ENCODE assay signal across 8 mouse cellular contexts in the genomic region with DNA sequence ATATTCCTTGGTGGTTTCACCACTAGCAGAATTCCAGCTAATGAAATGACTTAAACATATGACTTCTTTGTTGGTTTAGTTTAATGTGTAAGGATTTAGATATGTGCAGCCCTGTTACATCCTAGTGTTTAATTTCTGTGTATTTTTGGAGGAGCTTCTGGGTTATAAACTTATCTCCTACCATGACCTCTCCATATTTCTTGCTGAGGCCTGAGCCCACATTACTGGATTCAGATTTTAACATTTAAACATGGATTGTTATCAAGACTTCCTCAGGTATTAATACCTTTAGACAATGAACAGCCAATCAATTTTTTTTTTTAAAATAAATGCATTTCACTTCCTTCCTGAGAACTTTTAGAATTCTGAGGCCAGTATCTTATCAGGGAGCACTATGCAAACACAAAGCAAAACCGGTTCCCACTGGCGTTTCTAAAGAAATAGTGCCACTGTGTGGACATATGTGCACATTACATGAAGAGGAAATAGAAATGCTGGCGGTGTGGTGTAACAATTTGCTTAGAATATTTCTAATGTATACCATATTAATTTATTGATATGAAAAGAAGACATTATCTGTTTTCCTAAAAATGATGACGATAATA.
DNase-seq lines count a peak whose midpoint lies in the region; ATAC-seq and TF ChIP-seq lines count a peak whose summit lies in the region.

No protein-coding gene starts in this region.

- intact Hi-C loops in left cerebral cortex, postnatal 14 days (cut with DNase I) = loop anchor here (2.0 to 5.0 kb wide), 2 partner anchors 113 to 719 kb away; partner anchors contain the start of gene Ppfia2

- TF ChIP-seq POLR2A in CH12.LX (IDR thresholded peaks at IDR 0.05; ENCODE audit: low read depth, low read length) = no peak

- DNase-seq in heart, adult 11 months = no peak
- DNase-seq in CH12.LX (ENCODE audit: extremely low read depth) = no peak
- DNase-seq in cerebellum, adult 11 months = peak; percentile 36
- peak; percentile 51 for DNase-seq in forelimb bud, embryonic 11.5 days (ENCODE audit: low read depth, low spot score)
- peak; percentile 60 to 67 for DNase-seq in left cerebral cortex, postnatal 14 days (ENCODE audit: low spot score in 2 of 2)
- DNase-seq in retina, embryonic 14.5 days (ENCODE audit: low spot score) = peak; percentile 84

- in situ Hi-C loops in CH12.LX (cut with MboI; ENCODE audit: low pct_ligation_motif_present, low pct_unique_long_range_greater_than_20kb, low sequenced_read_pairs) = loop anchor here (25.0 kb wide), 1 partner anchor 723 kb away; no protein-coding TSS in a partner anchor

- no peaks in the 10 kb centered on the region for H3K9me3 ChIP-seq in heart, embryonic 16.5 days (replicated peaks; ENCODE audit: control insufficient read depth, low read length)
- peaks cover 28% of the 10 kb centered on the region for H3K9me3 ChIP-seq in CH12.LX (replicated peaks; ENCODE audit: low read length)

- H3K9ac ChIP-seq in heart, embryonic 16.5 days (ENCODE audit: low read length) = peak overlapping the region; percentile 33; the same call in 1 of the 2 replicates
- H3K9ac ChIP-seq in CH12.LX (ENCODE audit: insufficient read depth, low read depth) = no peak overlapping the region

- TF ChIP-seq CTCF in CH12.LX (conservative IDR thresholded peaks at IDR 0.05 in 1 of 2, IDR thresholded peaks at IDR 0.05 in 1 of 2; ENCODE audit: low read depth in 2 of 2, low read length in 2 of 2) = peak in 1 of 2 experiments; percentile 50; a peak in 2 of 4 replicates

- TF ChIP-seq RAD21 in CH12.LX (IDR thresholded peaks at IDR 0.05; ENCODE audit: low read depth, low read length) = peak; percentile 49

- no peak for ATAC-seq in heart, embryonic 16.5 days (replicated peaks; ENCODE audit: extremely low read depth, insufficient read depth, low FRiP score)
- no peak for ATAC-seq in erythroblast, adult 5-6 weeks (replicated peaks; ENCODE audit: low FRiP score, poor library complexity, severe bottlenecking)

- peaks cover 2% of the 10 kb centered on the region; the same call in 1 of the 2 replicates for H3K4me1 ChIP-seq in heart, embryonic 16.5 days (ENCODE audit: control insufficient read depth, insufficient read depth, low read length)
- no peaks in the 10 kb centered on the region for H3K4me1 ChIP-seq in CH12.LX (ENCODE audit: control insufficient read depth in 1 of 2, insufficient read depth in 2 of 2)

- H3K4me2 ChIP-seq in heart, embryonic 16.5 days (ENCODE audit: low read depth, low read length) = peak overlapping the region; percentile 15; the same call in 1 of the 2 replicates
- H3K4me2 ChIP-seq in CH12.LX (ENCODE audit: insufficient read depth, low read depth, poor library complexity, severe bottlenecking) = no peak overlapping the region

- dilution Hi-C loops in CH12.LX (cut with MboI; ENCODE audit: extremely low pct_ligation_motif_present, extremely low pct_unique_long_range_greater_than_20kb, low sequenced_read_pairs) = no loop called here

- TF ChIP-seq EP300 in CH12.LX (IDR thresholded peaks at IDR 0.05; ENCODE audit: low read length) = no peak

- H3K4me3 ChIP-seq in heart, embryonic 16.5 days (ENCODE audit: low read length) = no peak overlapping the region
- H3K4me3 ChIP-seq in CH12.LX (replicated peaks in 1 of 3; ENCODE audit: low read depth in 2 of 3, low read length in 2 of 3, poor library complexity in 1 of 3) = no peak overlapping the region

- H3K27me3 ChIP-seq in heart, embryonic 16.5 days (ENCODE audit: control insufficient read depth, insufficient read depth, low read length) = no peaks in the 10 kb centered on the region
- no peaks in the 10 kb centered on the region for H3K27me3 ChIP-seq in CH12.LX (replicated peaks)

- H3K79me2 ChIP-seq in CH12.LX (replicated peaks; ENCODE audit: control insufficient read depth, extremely low read depth, insufficient read depth, poor library complexity, severe bottlenecking) = no peaks in the 10 kb centered on the region

- no peaks in the 10 kb centered on the region for H3K36me3 ChIP-seq in heart, embryonic 16.5 days (ENCODE audit: control insufficient read depth, insufficient read depth)
- H3K36me3 ChIP-seq in CH12.LX (replicated peaks in 1 of 2; ENCODE audit: control insufficient read depth in 1 of 2, insufficient read depth in 1 of 2, low read length in 1 of 2) = no peaks in the 10 kb centered on the region

- 1% methylated on average over 4 of the region's 4 CpGs for WGBS in heart, embryonic 16.5 days

- peak overlapping the region; percentile 51; the same call in 1 of the 2 replicates for H3K27ac ChIP-seq in heart, embryonic 16.5 days (ENCODE audit: low read length)
- no peak overlapping the region for H3K27ac ChIP-seq in CH12.LX (ENCODE audit: insufficient read depth, low read depth)

TF ChIP-seq in CH12.LX, 34 proteins besides CTCF, POLR2A, EP300 and RAD21:
- TF ChIP-seq TBP (conservative IDR thresholded peaks at IDR 0.05; ENCODE audit: low read depth, low read length) (no peak), TCF12 (IDR thresholded peaks at IDR 0.05; ENCODE audit: low read depth, low read length) (no peak), MYC (IDR thresholded peaks at IDR 0.05; ENCODE audit: low read depth, low read length) (no peak), E2F4 (IDR thresholded peaks at IDR 0.05; ENCODE audit: insufficient replicate concordance, low read depth, low read length) (no peak), RCOR1 (conservative IDR thresholded peaks at IDR 0.05; ENCODE audit: low read depth, low read length) (no peak), SIN3A (IDR thresholded peaks at IDR 0.05; ENCODE audit: low read length) (no peak), USF2 (conservative IDR thresholded peaks at IDR 0.05; ENCODE audit: low read depth, low read length) (no peak), PAX5 (IDR thresholded peaks at IDR 0.05; ENCODE audit: low read length) (no peak), IRF4 (IDR thresholded peaks at IDR 0.05; ENCODE audit: low read depth, low read length) (no peak), POLR2AphosphoS2 (IDR thresholded peaks at IDR 0.05; ENCODE audit: low read depth, low read length) (no peak), HCFC1 (IDR thresholded peaks at IDR 0.05; ENCODE audit: low read depth, low read length) (no peak), JUND (conservative IDR thresholded peaks at IDR 0.05; ENCODE audit: low read depth, low read length) (no peak), ELF1 (IDR thresholded peaks at IDR 0.05; ENCODE audit: low read depth, low read length) (no peak), MAFK (IDR thresholded peaks at IDR 0.05; ENCODE audit: insufficient replicate concordance, low read length) (no peak), MXI1 (IDR thresholded peaks at IDR 0.05; ENCODE audit: low read depth, low read length) (no peak), ZNF384 (IDR thresholded peaks at IDR 0.05; ENCODE audit: low read depth, low read length) (no peak)

Comparison
In these comparisons a context has a peak if more than half of its experiments do, and no peak if none do; other contexts are left out.
1. DNase-seq: peak in cerebellum, adult 11 months (single experiment), forelimb bud, embryonic 11.5 days (single experiment), left cerebral cortex, postnatal 14 days (2 of 2) and retina, embryonic 14.5 days (single experiment); none in heart, adult 11 months (single experiment) and CH12.LX (single experiment).